Mouse (Mus musculus) megakaryocyte, embryonic 14.5 days (primary cell): ENCODE measurements around the gene Nhsl2.

Experiments
- FLI1 ChIP-seq: IDR thresholded peaks from 2 replicates; pipeline ENCODE4 v1.6.1; 2012; ENCODE audit warnings: low read length, inconsistent platforms, mixed read lengths
- GATA1 ChIP-seq: IDR thresholded peaks from 3 replicates; pipeline ENCODE4 v1.6.1; 2012; ENCODE audit warnings: mixed read lengths, low read length, inconsistent platforms, borderline replicate concordance

DNA sequence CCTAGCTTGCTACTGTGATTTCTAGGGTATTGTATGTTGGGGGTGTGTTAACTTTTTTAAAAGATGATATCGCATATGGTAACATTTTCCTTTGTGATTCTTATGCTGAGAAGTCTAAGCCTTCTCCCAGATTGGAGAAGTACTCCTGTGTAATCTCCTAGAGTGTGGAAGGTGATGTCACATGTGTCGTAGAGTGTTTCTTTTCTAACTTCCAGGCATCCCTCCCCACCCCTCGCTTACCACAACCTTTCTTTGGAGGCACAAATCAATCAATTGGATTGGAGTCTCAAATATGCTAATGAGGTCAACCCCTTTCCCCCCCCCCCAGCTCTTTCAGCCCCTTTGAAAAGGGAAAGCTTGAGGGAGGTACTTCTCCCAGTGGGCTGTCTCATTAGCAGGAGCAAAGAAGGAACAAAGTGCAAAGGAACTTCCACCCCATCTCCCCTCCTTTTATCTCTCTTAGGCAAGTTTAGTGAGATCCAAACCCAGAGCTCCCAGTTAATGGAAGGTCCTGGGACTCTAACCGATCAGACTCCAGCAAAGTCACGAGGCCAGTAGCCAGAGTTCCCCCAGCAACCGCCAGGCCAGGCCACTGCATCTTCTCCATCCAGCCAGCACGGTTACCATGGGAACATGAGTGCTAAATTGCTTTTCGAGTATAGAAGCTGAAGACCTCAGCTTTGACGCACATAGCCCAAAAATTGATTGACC is 137.6 kb downstream of the Nhsl2 start:
- TF ChIP-seq GATA1, result no peak
- TF ChIP-seq FLI1, result no peak
